Mouse (Mus musculus): Measurements from ENCODE around the gene Prkar1b. TPM values are rescaled to one million over a fixed set of nuclear protein-coding genes. Genes with fewer than 3 reads are reported as not detected.

The Prkar1b gene
- polyA plus RNA-seq, 1 experiment from 2014 or later = 13.8 TPM

Other genes starting within 250 kb of the Prkar1b start
- gene Pdgfa, start 152.6 kb downstream of the Prkar1b start, polyA plus RNA-seq (2016; fragmentation: Nextera tagmentation; extraction: Ambion mirVana) = 36.1 and 39.7 TPM in 2 replicates
- 4.7 and 5.8 TPM in 2 replicates for gene Dnaaf5, start 222 bp upstream of the Prkar1b start, polyA plus RNA-seq (2016; fragmentation: Nextera tagmentation; extraction: Ambion mirVana)
- 54.0 and 54.9 TPM in 2 replicates for gene Sun1, start 50.6 kb upstream of the Prkar1b start, polyA plus RNA-seq (2016; fragmentation: Nextera tagmentation; extraction: Ambion mirVana)
- 165 and 167 TPM in 2 replicates for gene Get4, start 102.3 kb upstream of the Prkar1b start, polyA plus RNA-seq (2016; fragmentation: Nextera tagmentation; extraction: Ambion mirVana)
- gene Adap1, start 175.6 kb upstream of the Prkar1b start, polyA plus RNA-seq (2016; fragmentation: Nextera tagmentation; extraction: Ambion mirVana) = 0.77 and 1.1 TPM in 2 replicates
- 118 and 121 TPM in 2 replicates for gene Cox19, start 201.4 kb upstream of the Prkar1b start, polyA plus RNA-seq (2016; fragmentation: Nextera tagmentation; extraction: Ambion mirVana)
- gene Cyp2w1, start 202.6 kb upstream of the Prkar1b start, polyA plus RNA-seq (2016; fragmentation: Nextera tagmentation; extraction: Ambion mirVana) = 0.90 and 1.0 TPM in 2 replicates
- 1.7 and 2.3 TPM in 2 replicates for gene Gpr146, start 227.7 kb upstream of the Prkar1b start, polyA plus RNA-seq (2016; fragmentation: Nextera tagmentation; extraction: Ambion mirVana)

Data from limb, embryonic 12.5 days (tissue).